In genomic region chr17:28237362-28237761, GRCm38 (mm10) we compare ENCODE assay signal across 22 mouse cellular contexts. TPM values are rescaled to one million over a fixed set of nuclear protein-coding genes. Genes with fewer than 3 reads are reported as not detected.
DNase-seq lines count a peak whose midpoint lies in the region; ATAC-seq and TF ChIP-seq lines count a peak whose summit lies in the region.
"Had no signal": no experiment of that assay in that cellular context is flagged by ENCODE, and none has a peak within 500 bp of the region (broad histone marks: within the 10 kb centered on the region; RNA-seq: fewer than 3 reads in every experiment).

No protein-coding gene starts in this region.

- H3K36me3 ChIP-seq in hindbrain, embryonic 10.5 days = peaks cover 45% of the 10 kb centered on the region
- H3K36me3 ChIP-seq in hindbrain, embryonic 11.5 days (ENCODE audit: control insufficient read depth, insufficient read depth, low read length) = no peaks in the 10 kb centered on the region
- peaks cover 69% of the 10 kb centered on the region for H3K36me3 ChIP-seq in E14TG2a.4 (ENCODE audit: insufficient read depth, low read length)
- peaks cover 35% of the 10 kb centered on the region for H3K36me3 ChIP-seq in liver, embryonic 15.5 days (replicated peaks)
- H3K36me3 ChIP-seq: forebrain, embryonic 15.5 days had no signal

- TF ChIP-seq CTCF in E14TG2a.4 (conservative IDR thresholded peaks at IDR 0.05; ENCODE audit: low read length) = no peak

- no peaks in the 10 kb centered on the region for H3K9me3 ChIP-seq in hindbrain, embryonic 10.5 days
- H3K9me3 ChIP-seq in hindbrain, embryonic 11.5 days (ENCODE audit: control insufficient read depth, low read length) = no peaks in the 10 kb centered on the region
- no peaks in the 10 kb centered on the region for H3K9me3 ChIP-seq in E14TG2a.4 (ENCODE audit: low read length)
- no peaks in the 10 kb centered on the region for H3K9me3 ChIP-seq in liver, embryonic 15.5 days (replicated peaks)
- H3K9me3 ChIP-seq: forebrain, embryonic 15.5 days had no signal

- no peak overlapping the region for H3K9ac ChIP-seq in hindbrain, embryonic 11.5 days (ENCODE audit: low read depth, low read length)
- H3K9ac ChIP-seq in liver, embryonic 15.5 days = 0 out of 2 replicates have a peak overlapping the region, but pooled peaks have one; percentile 19
- H3K9ac ChIP-seq: forebrain, embryonic 15.5 days; hindbrain, embryonic 14.5 days had no signal

- H3K27ac ChIP-seq in hindbrain, embryonic 10.5 days = 0 out of 2 replicates have a peak overlapping the region, but pooled peaks have one; percentile 5
- no peak overlapping the region for H3K27ac ChIP-seq in hindbrain, embryonic 11.5 days (ENCODE audit: low read depth, low read length)
- peak overlapping the region; percentile 68 for H3K27ac ChIP-seq in liver, embryonic 15.5 days (replicated peaks)
- H3K27ac ChIP-seq: hindbrain, embryonic 14.5 days; macrophage had no signal

- no peak overlapping the region for H3K4me2 ChIP-seq in hindbrain, embryonic 11.5 days (replicated peaks; ENCODE audit: low read depth, low read length)
- H3K4me2 ChIP-seq in liver, embryonic 15.5 days = peak overlapping the region; percentile 52
- H3K4me2 ChIP-seq: forebrain, embryonic 15.5 days; hindbrain, embryonic 14.5 days had no signal

- no peak for DNase-seq in hindbrain, embryonic 10.5 days (ENCODE audit: low spot score)
- DNase-seq in hindbrain, embryonic 11.5 days (ENCODE audit: low spot score) = no peak
- DNase-seq in fat pad, adult 2 months (ENCODE audit: extremely low read depth, low read depth, low spot score) = peak; percentile 74
- DNase-seq in ovary, adult 18-20 months (ENCODE audit: low spot score) = no peak
- DNase-seq in right cerebral cortex, adult 2 months (ENCODE audit: low spot score in 2 of 2) = no peak
- no peak for DNase-seq in left cerebral cortex, postnatal 4 days
- DNase-seq: adrenal gland, postnatal 36 days; B cell, adult 2 months; cerebellum, adult 8-10 months; heart, adult 18-20 months; kidney, adult 18-20 months; kidney, postnatal 10 days; lung, adult 2 months; right cerebral cortex, postnatal 14 days had no signal

- intact Hi-C loops in left cerebral cortex, postnatal 4 days (cut with DNase I) = loop anchor here (10.0 kb wide), 1 partner anchor 287 kb away; no protein-coding TSS in a partner anchor

- H3K27me3 ChIP-seq in hindbrain, embryonic 10.5 days (ENCODE audit: insufficient read depth, poor library complexity, severe bottlenecking) = no peaks in the 10 kb centered on the region
- no peaks in the 10 kb centered on the region for H3K27me3 ChIP-seq in hindbrain, embryonic 11.5 days (ENCODE audit: control insufficient read depth, insufficient read depth, low read length)
- H3K27me3 ChIP-seq in E14TG2a.4 (ENCODE audit: insufficient read depth, low read length) = no peaks in the 10 kb centered on the region
- no peaks in the 10 kb centered on the region for H3K27me3 ChIP-seq in liver, embryonic 15.5 days
- H3K27me3 ChIP-seq: forebrain, embryonic 15.5 days; Patski had no signal

- H3K4me3 ChIP-seq in hindbrain, embryonic 10.5 days = no peak overlapping the region
- H3K4me3 ChIP-seq in hindbrain, embryonic 11.5 days (ENCODE audit: low read depth, low read length) = no peak overlapping the region
- H3K4me3 ChIP-seq in E14TG2a.4 (replicated peaks; ENCODE audit: low read length) = peak overlapping the region; percentile 54; the same call in 1 of the 2 replicates
- 0 out of 2 replicates have a peak overlapping the region, but pooled peaks have one; percentile 11 for H3K4me3 ChIP-seq in liver, embryonic 15.5 days (replicated peaks)
- H3K4me3 ChIP-seq: forebrain, embryonic 15.5 days had no signal

- no peak for ATAC-seq in hindbrain, embryonic 11.5 days (ENCODE audit: low FRiP score)
- ATAC-seq in liver, embryonic 15.5 days (ENCODE audit: insufficient read depth) = no peak
- ATAC-seq: activated CD4-positive, CD25-positive, alpha-beta regulatory T cell, adult 4 months; forebrain, embryonic 15.5 days; midbrain, embryonic 16.5 days; Patski had no signal

- WGBS in hindbrain, embryonic 10.5 days = 68% methylated on average over 5 of the region's 5 CpGs
- 73% methylated on average over 5 of the region's 5 CpGs for whole genome bisulfite sequencing in hindbrain, embryonic 11.5 days
- 59% methylated on average over 5 of the region's 5 CpGs for WGBS in liver, embryonic 15.5 days (ENCODE audit: insufficient replicate concordance)

- H3K4me1 ChIP-seq in hindbrain, embryonic 10.5 days (replicated peaks) = peaks cover 50% of the 10 kb centered on the region
- H3K4me1 ChIP-seq in hindbrain, embryonic 11.5 days (replicated peaks; ENCODE audit: control insufficient read depth, insufficient read depth, low read length) = no peaks in the 10 kb centered on the region
- peaks cover 72% of the 10 kb centered on the region for H3K4me1 ChIP-seq in E14TG2a.4 (replicated peaks; ENCODE audit: low read depth, low read length)
- peaks cover 75% of the 10 kb centered on the region for H3K4me1 ChIP-seq in liver, embryonic 15.5 days (replicated peaks)

RNA-seq across cellular contexts. Expression of gene Ppard, which starts 4.9 kb away (rescaled TPM):
- 1.8 and 2.0 TPM in 2 replicates for polyA plus RNA-seq in hindbrain, embryonic 10.5 days (2016; fragmentation: Nextera tagmentation; extraction: Ambion mirVana)
- 1.7 and 3.5 TPM in 2 replicates for polyA plus RNA-seq in hindbrain, embryonic 11.5 days (2014; fragmentation: Nextera tagmentation; extraction: Ambion mirVana)
- polyA plus RNA-seq in liver, embryonic 15.5 days (2015; fragmentation: Nextera tagmentation; extraction: Ambion mirVana) = 0.86 and 0.89 TPM in 2 replicates
- 10 to 100 TPM; 17.4 to 19.0 TPM for total RNA-seq in left cerebral cortex, postnatal 4 days (2021)

RNA-seq across cellular contexts. Expression of gene Def6, which starts 29.8 kb away (rescaled TPM):
- polyA plus RNA-seq in hindbrain, embryonic 10.5 days (2016; fragmentation: Nextera tagmentation; extraction: Ambion mirVana) = 3.4 and 4.3 TPM in 2 replicates
- 1.8 and 2.9 TPM in 2 replicates for polyA plus RNA-seq in hindbrain, embryonic 11.5 days (2014; fragmentation: Nextera tagmentation; extraction: Ambion mirVana)
- 10.4 and 10.9 TPM in 2 replicates for polyA plus RNA-seq in liver, embryonic 15.5 days (2015; fragmentation: Nextera tagmentation; extraction: Ambion mirVana)
- 1 to 10 TPM; 7.2 to 9.1 TPM for total RNA-seq in left cerebral cortex, postnatal 4 days (2021)

Comparison
In these comparisons a context has a peak if more than half of its experiments do, and no peak if none do; other contexts are left out.
1. H3K4me3 ChIP-seq: peak in E14TG2a.4 (single experiment) and liver, embryonic 15.5 days (single experiment); none in hindbrain, embryonic 10.5 days (single experiment) and hindbrain, embryonic 11.5 days (single experiment).